Mouse (Mus musculus) limb, embryonic 15.5 days (tissue): ENCODE results near the gene Tfb1m. TPM values are rescaled to one million over a fixed set of nuclear protein-coding genes. Genes with fewer than 3 reads are reported as not detected.

Source experiments
- ATAC-seq: fragments of 200-750 bp; cut with Nextera tagmentation; 2 replicates; pipeline ENCODE4 v1.8.0; 2017; ENCODE audit warnings: low read depth, moderate TSS enrichment; ENCODE audit not compliant: insufficient number of reproducible peaks, low FRiP score, low TSS enrichment
- H3K27ac ChIP-seq: fragments of 300-500 bp; sonication (generic); 2 replicates; pipeline ENCODE4 v1.5.1; 2015; ENCODE audit warnings: moderate library complexity, mild to moderate bottlenecking, inconsistent platforms
- H3K27me3 ChIP-seq: fragments of 300-500 bp; sonication (generic); 2 replicates; pipeline ENCODE4 v1.6.1; 2015; ENCODE audit warnings: inconsistent platforms
- H3K36me3 ChIP-seq: fragments of 300-500 bp; sonication (generic); 2 replicates; pipeline ENCODE4 v1.6.1; 2015; ENCODE audit warnings: inconsistent platforms
- H3K4me1 ChIP-seq: fragments of 300-500 bp; sonication (generic); 2 replicates; pipeline ENCODE4 v1.6.1; 2015; ENCODE audit warnings: inconsistent platforms
- H3K4me2 ChIP-seq: fragments of 300-500 bp; sonication (generic); 2 replicates; pipeline ENCODE4 v1.6.1; 2015; ENCODE audit warnings: mild to moderate bottlenecking, inconsistent platforms
- H3K4me3 ChIP-seq: fragments of 300-500 bp; sonication (generic); 2 replicates; pipeline ENCODE4 v1.5.1; 2015; ENCODE audit warnings: mild to moderate bottlenecking, inconsistent platforms
- H3K9ac ChIP-seq: fragments of 300-500 bp; sonication (generic); 2 replicates; pipeline ENCODE4 v1.6.1; 2015; ENCODE audit warnings: inconsistent platforms
- H3K9me3 ChIP-seq: fragments of 300-500 bp; sonication (generic); 2 replicates; pipeline ENCODE4 v1.6.1; 2016; ENCODE audit warnings: inconsistent platforms
- WGBS: fragments of 180-500 bp; shearing (Covaris S2); methylation state at CpG from one replicate; pipeline ENCODE4 v1.1.7; 2015; 5-methylcytosine and 5-hydroxymethylcytosine counted together
- polyA plus RNA-seq: library from polyadenylated mRNA; unstranded; fragments of >200 nt; fragmentation: Nextera tagmentation; extraction: Ambion mirVana; gene quantifications from 2 replicates; pipeline ENCODE4 v1.2.1, GENCODE M21; 2015

Gene Tfb1m
- polyA plus RNA-seq, 1 experiment from 2014 or later = 14.4 TPM

DNA sequence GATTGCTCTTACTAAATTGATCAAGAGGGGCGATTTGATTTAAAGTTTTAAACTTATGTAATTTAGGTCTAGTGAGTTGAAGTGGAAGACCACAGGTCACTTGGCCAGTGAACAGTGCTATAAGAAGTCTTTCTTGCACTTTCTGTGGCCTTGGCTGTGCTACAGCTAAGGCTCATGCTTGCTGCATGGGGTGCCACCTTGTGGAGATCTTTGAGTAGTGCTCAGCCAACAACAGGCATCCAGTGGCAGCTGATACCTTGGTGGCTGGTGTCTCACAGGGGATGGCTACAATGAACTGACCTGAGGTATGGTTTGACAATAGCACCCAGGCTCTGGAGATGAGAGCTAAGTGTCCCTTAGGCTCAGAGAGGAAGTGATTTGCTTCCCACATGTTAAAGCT lies 47.7 kb downstream of the Tfb1m start:
- H3K4me2 ChIP-seq = no peak overlapping the region
- no peaks in the 10 kb centered on the region for H3K9me3 ChIP-seq
- H3K4me1 ChIP-seq = no peaks in the 10 kb centered on the region
- WGBS = 13% methylated on average over 1 of the region's 1 CpGs
- H3K27ac ChIP-seq = no peak overlapping the region
- H3K9ac ChIP-seq = no peak overlapping the region
- H3K27me3 ChIP-seq = no peaks in the 10 kb centered on the region
- no peak overlapping the region for H3K4me3 ChIP-seq
- H3K36me3 ChIP-seq = peaks cover 59% of the 10 kb centered on the region
- no peak for ATAC-seq

DNA sequence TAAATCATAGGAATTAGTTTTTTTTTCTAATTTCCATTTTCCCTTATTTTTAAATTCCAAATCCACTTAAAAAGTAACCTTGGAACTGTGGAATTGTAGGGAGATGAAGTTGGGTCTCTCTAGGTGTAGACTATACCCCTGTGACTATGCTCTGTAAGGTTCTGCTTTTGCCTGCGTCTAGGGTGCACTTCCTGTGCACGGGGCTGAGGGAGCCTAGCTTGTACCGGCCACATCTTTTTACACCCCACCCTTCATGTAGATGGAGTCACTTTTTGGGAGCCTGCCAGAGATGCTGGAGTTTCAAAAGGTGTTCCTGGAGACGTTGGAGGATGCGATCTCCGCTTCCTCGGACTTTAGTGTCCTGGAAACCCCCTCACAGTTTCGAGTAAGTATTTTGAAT lies 51.1 kb downstream of the Tfb1m start:
- Histone ChIP-seq H3K4me1 (no peaks in the 10 kb centered on the region), H3K4me3 (no peak overlapping the region), H3K27ac (no peak overlapping the region), H3K27me3 (no peaks in the 10 kb centered on the region), H3K36me3 (peaks cover 65% of the 10 kb centered on the region), H3K9ac (no peak overlapping the region), H3K9me3 (no peaks in the 10 kb centered on the region), H3K4me2 (no peak overlapping the region)
- WGBS = 79% methylated on average over 8 of the region's 8 CpGs
- no peak for ATAC-seq

GRCm38 (mm10) chr17:3505711-3506110 lies 51.9 kb downstream of the Tfb1m start:
- WGBS = 96% methylated on average over 1 of the region's 1 CpGs
- ATAC-seq = no peak

GRCm38 (mm10) chr17:3500936-3501335 lies 56.6 kb downstream of the Tfb1m start:
- no peaks in the 10 kb centered on the region for H3K27me3 ChIP-seq
- H3K4me2 ChIP-seq = no peak overlapping the region
- no peak overlapping the region for H3K4me3 ChIP-seq
- H3K9ac ChIP-seq = no peak overlapping the region
- H3K36me3 ChIP-seq = peaks cover 33% of the 10 kb centered on the region
- no peaks in the 10 kb centered on the region for H3K4me1 ChIP-seq
- ATAC-seq = no peak
- no peaks in the 10 kb centered on the region for H3K9me3 ChIP-seq
- 80% methylated on average over 4 of the region's 4 CpGs for WGBS
- no peak overlapping the region for H3K27ac ChIP-seq

More at GRCm38 (mm10) chr17:3505711-3506110, 51.9 kb downstream of the Tfb1m start:
- Histone ChIP-seq H3K27me3 (no peaks in the 10 kb centered on the region), H3K4me1 (no peaks in the 10 kb centered on the region), H3K9ac (no peak overlapping the region), H3K9me3 (no peaks in the 10 kb centered on the region), H3K4me2 (no peak overlapping the region), H3K36me3 (peaks cover 59% of the 10 kb centered on the region), H3K4me3 (no peak overlapping the region), H3K27ac (no peak overlapping the region)

DNA sequence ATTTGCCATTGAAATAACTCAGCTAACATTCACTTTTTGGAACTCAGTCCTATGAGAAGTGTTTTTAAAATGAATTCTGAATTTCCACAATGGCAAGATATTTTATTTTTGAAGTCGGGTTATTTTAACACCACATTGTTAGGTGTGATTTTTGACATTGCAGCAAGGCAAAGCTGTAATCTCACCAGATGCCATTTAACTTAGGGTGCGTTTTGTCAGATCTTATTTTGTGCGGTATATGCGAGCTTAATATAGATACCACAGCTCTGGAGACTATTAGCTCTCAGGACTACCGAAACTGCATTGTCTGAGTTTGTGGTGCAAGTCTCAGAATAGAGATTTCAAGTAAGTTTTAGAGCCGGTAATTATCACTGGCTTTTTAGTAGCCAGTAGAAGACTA lies 57.5 kb downstream of the Tfb1m start:
- ATAC-seq = no peak
- Histone ChIP-seq H3K9me3 (no peaks in the 10 kb centered on the region), H3K4me2 (no peak overlapping the region), H3K27ac (no peak overlapping the region), H3K9ac (no peak overlapping the region), H3K27me3 (no peaks in the 10 kb centered on the region), H3K4me3 (no peak overlapping the region), H3K36me3 (peaks cover 35% of the 10 kb centered on the region), H3K4me1 (0 out of 2 replicates have a peak, but pooled peaks cover 3% of the 10 kb centered on the region)
- 88% methylated on average over 6 of the region's 6 CpGs for WGBS

- Histone ChIP-seq H3K9ac (no peak overlapping the region), H3K9me3 (no peaks in the 10 kb centered on the region), H3K4me1 (0 out of 2 replicates have a peak, but pooled peaks cover 3% of the 10 kb centered on the region), H3K4me3 (no peak overlapping the region), H3K4me2 (no peak overlapping the region), H3K36me3 (peaks cover 35% of the 10 kb centered on the region), H3K27ac (no peak overlapping the region), H3K27me3 (no peaks in the 10 kb centered on the region)
- WGBS = 90% methylated on average over 8 of the region's 8 CpGs
- ATAC-seq = no peak
Measured at GRCm38 (mm10) chr17:3499468-3499867, 58.1 kb downstream of the Tfb1m start.

DNA sequence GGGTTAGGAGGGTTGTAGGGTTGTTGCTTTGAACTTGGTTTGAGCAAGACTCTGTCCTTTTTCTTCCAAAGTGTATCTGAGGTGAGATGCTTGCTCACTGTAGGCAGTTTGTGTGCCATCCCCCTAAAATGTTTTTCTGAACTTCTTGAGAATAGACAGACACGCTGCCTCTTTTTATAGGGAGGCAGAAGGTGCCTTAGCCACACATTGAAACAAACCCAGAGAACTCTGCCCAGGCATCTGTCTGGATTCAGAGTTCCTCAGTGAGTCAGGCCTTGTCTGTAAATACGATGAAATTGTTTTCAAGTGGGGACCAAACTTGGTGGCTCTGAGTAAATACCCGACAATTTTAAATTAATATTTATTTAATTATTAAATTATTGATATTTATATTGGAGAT lies 59.0 kb downstream of the Tfb1m start:
- WGBS = 92% methylated on average over 3 of the region's 3 CpGs
- no peak overlapping the region for H3K4me3 ChIP-seq
- no peak for ATAC-seq
- H3K9ac ChIP-seq = no peak overlapping the region
- H3K4me1 ChIP-seq = 0 out of 2 replicates have a peak, but pooled peaks cover 3% of the 10 kb centered on the region
- H3K4me2 ChIP-seq = no peak overlapping the region
- peaks cover 26% of the 10 kb centered on the region for H3K36me3 ChIP-seq
- H3K27me3 ChIP-seq = no peaks in the 10 kb centered on the region
- H3K9me3 ChIP-seq = no peaks in the 10 kb centered on the region
- H3K27ac ChIP-seq = no peak overlapping the region

DNA sequence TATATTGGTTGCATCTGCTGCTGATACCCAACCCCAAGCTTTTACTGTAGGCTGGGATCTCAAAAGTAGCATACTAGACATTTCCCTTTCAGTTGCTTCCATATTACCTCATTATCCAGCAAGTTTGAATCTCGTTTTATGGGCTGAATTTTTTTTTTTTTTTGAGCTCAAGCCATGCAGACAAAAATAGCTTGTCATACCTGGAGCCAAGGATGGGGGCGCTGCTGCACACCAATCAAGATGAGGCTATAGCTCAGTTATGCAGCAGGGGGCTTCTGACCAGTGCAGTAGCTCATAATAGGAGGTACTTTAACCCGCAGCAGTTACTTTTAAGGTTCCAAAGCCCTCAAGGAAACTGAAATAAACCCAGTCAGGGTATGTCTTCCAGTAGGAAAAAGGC lies 59.5 kb downstream of the Tfb1m start:
- H3K36me3 ChIP-seq = peaks cover 21% of the 10 kb centered on the region
- ATAC-seq = no peak
- no peak overlapping the region for H3K4me2 ChIP-seq
- no peak overlapping the region for H3K4me3 ChIP-seq
- no peak overlapping the region for H3K27ac ChIP-seq
- 0 out of 2 replicates have a peak, but pooled peaks cover 3% of the 10 kb centered on the region for H3K4me1 ChIP-seq
- no peaks in the 10 kb centered on the region for H3K27me3 ChIP-seq
- H3K9ac ChIP-seq = no peak overlapping the region
- no peaks in the 10 kb centered on the region for H3K9me3 ChIP-seq
- WGBS = 26% methylated on average over 3 of the region's 3 CpGs

- Histone ChIP-seq H3K4me2 (no peak overlapping the region), H3K9ac (no peak overlapping the region), H3K9me3 (no peaks in the 10 kb centered on the region), H3K36me3 (peaks cover 14% of the 10 kb centered on the region), H3K4me3 (no peak overlapping the region), H3K4me1 (0 out of 2 replicates have a peak, but pooled peaks cover 3% of the 10 kb centered on the region), H3K27ac (no peak overlapping the region), H3K27me3 (no peaks in the 10 kb centered on the region)
- 80% methylated on average over 3 of the region's 3 CpGs for WGBS
- ATAC-seq = no peak
Measured at GRCm38 (mm10) chr17:3496080-3496479, 61.5 kb downstream of the Tfb1m start.

GRCm38 (mm10) chr17:3495576-3495975 lies 62.0 kb downstream of the Tfb1m start:
- Histone ChIP-seq H3K27me3 (no peaks in the 10 kb centered on the region), H3K4me1 (0 out of 2 replicates have a peak, but pooled peaks cover 3% of the 10 kb centered on the region), H3K9me3 (no peaks in the 10 kb centered on the region), H3K36me3 (peaks cover 14% of the 10 kb centered on the region), H3K4me3 (no peak overlapping the region), H3K9ac (no peak overlapping the region), H3K4me2 (no peak overlapping the region), H3K27ac (no peak overlapping the region)
- 55% methylated on average over 2 of the region's 2 CpGs for WGBS
- ATAC-seq = no peak

DNA sequence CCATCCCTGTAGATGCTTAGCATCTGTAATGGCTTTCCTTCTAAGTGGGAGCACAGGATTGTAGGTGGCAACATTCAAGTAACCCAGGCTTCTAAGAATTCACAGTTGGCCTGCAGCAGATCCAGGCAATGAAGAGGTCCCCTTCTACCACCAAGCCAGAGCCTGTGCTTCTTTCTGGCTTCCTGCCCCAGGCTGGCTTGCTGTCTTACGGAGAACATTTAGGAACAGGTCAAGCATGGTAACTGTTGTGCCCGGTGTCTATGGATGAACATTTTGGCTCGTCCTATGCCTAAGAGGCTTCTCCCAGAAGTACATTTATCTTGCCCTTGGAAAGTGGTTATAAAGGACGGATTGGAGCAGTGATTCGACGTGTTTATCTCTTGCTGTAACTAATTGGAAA lies 65.9 kb downstream of the Tfb1m start:
- no peak for ATAC-seq
- Histone ChIP-seq H3K9me3 (no peaks in the 10 kb centered on the region), H3K27me3 (no peaks in the 10 kb centered on the region), H3K27ac (no peak overlapping the region), H3K4me2 (no peak overlapping the region), H3K9ac (no peak overlapping the region), H3K36me3 (peaks cover 30% of the 10 kb centered on the region), H3K4me3 (no peak overlapping the region), H3K4me1 (0 out of 2 replicates have a peak, but pooled peaks cover 3% of the 10 kb centered on the region)
- 91% methylated on average over 6 of the region's 6 CpGs for WGBS

DNA sequence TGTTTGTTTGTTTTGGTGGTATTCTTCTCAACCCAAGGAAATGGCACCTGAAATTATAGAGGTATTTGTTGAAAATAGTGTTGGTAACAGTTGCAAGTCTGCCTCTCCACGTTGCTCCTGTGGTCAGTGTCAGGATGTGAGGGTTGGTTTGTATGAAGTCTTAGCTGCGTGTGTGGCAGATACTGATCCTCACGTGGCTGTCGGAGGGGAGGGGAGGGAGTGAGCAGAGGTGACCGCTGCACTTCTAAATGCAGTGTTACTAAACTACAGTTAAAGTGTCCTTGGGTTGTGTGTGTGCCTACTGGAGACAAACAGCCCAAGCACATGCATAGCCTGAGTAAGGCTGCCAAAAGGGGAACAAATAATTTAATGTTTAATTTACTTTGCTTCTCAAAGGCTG lies 66.5 kb downstream of the Tfb1m start:
- H3K9me3 ChIP-seq = no peaks in the 10 kb centered on the region
- no peak for ATAC-seq
- 67% methylated on average over 5 of the region's 5 CpGs for WGBS

More for the DNA sequence above, 66.5 kb downstream of the Tfb1m start:
- no peak overlapping the region for H3K27ac ChIP-seq
- H3K36me3 ChIP-seq = peaks cover 36% of the 10 kb centered on the region
- no peak overlapping the region for H3K4me3 ChIP-seq
- H3K4me1 ChIP-seq = 0 out of 2 replicates have a peak, but pooled peaks cover 3% of the 10 kb centered on the region
- H3K27me3 ChIP-seq = no peaks in the 10 kb centered on the region
- no peak overlapping the region for H3K9ac ChIP-seq
- H3K4me2 ChIP-seq = no peak overlapping the region
